Mouse (Mus musculus) cerebellum, adult 2 months (tissue): ENCODE measurements around the gene Syt1.

Experiments
- CTCF ChIP-seq: fragments of 200-500 bp; IDR thresholded peaks from 2 replicates; pipeline ENCODE4 v1.5.1; 2011; ENCODE audit warnings: low read depth, mild to moderate bottlenecking, control low read depth, low read length, moderate library complexity, borderline replicate concordance; ENCODE audit not compliant: insufficient read depth
- POLR2A ChIP-seq: fragments of 200-500 bp; IDR thresholded peaks from 2 replicates; pipeline ENCODE4 v1.6.1; 2011; ENCODE audit warnings: low read length, control low read depth, borderline replicate concordance; ENCODE audit not compliant: insufficient read depth

DNA sequence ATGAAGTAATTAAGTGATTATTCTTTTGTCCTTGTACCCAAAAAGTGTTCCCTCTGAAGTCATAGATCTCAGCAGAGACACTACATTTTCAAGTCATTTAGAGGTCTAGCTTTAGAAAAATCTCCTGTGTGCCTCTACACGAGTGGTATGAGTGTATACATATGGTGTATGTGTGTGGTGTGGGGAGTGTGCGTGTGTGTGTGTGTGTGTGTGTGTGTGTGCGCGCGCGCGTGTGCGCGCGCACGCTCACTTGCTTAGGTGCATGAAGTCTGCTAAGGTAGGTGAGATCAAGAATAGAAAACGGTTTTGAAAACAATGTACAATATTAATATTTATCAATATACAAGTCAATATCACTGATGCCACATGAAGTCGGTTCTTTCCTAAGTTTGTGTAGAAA, 2.3 kb downstream of the Syt1 start:
- TF ChIP-seq CTCF (no peak), POLR2A (no peak)
